Mouse (Mus musculus) lung, postnatal 0 days (tissue): ENCODE measurements around the gene Odf3l1. TPM values are rescaled to one million over a fixed set of nuclear protein-coding genes. Genes with fewer than 3 reads are reported as not detected.

ENCODE experiments used
- ATAC-seq: fragments of 200-750 bp; cut with Nextera tagmentation; 2 replicates; pipeline ENCODE4 v1.8.0; 2017; ENCODE audit warnings: moderate library complexity
- DNase-seq: peaks from one replicate; pipeline ENCODE4 v3.0.0-alpha.2; 2016; ENCODE audit warnings: low spot score
- H3K27ac ChIP-seq: fragments of 300-500 bp; sonication (generic); 2 replicates; pipeline ENCODE4 v1.5.1; 2014; ENCODE audit warnings: antibody characterized with exemption, mild to moderate bottlenecking, low read length, mixed read lengths
- H3K27me3 ChIP-seq: fragments of 300-500 bp; sonication (generic); replicated peaks from 2 replicates; pipeline ENCODE4 v1.6.1; 2014; ENCODE audit warnings: low read length, mixed read lengths; ENCODE audit not compliant: insufficient read depth
- H3K36me3 ChIP-seq: fragments of 300-500 bp; sonication (generic); 2 replicates; pipeline ENCODE4 v1.6.1; 2014; ENCODE audit warnings: low read length, mixed read lengths; ENCODE audit not compliant: insufficient read depth
- H3K4me1 ChIP-seq: fragments of 300-500 bp; sonication (generic); 2 replicates; pipeline ENCODE4 v1.6.1; 2014; ENCODE audit warnings: antibody characterized with exemption, low read depth, low read length, mixed read lengths; ENCODE audit not compliant: insufficient read depth
- H3K4me2 ChIP-seq: fragments of 300-500 bp; sonication (generic); replicated peaks from 2 replicates; pipeline ENCODE4 v1.6.1; 2014; ENCODE audit warnings: low read depth, mild to moderate bottlenecking, low read length, moderate library complexity, mixed read lengths
- H3K4me3 ChIP-seq: fragments of 300-500 bp; sonication (generic); 2 replicates; pipeline ENCODE4 v1.5.1; 2014; ENCODE audit warnings: low read depth, low read length
- H3K9ac ChIP-seq: fragments of 300-500 bp; sonication (generic); replicated peaks from 2 replicates; pipeline ENCODE4 v1.6.1; 2014; ENCODE audit warnings: low read depth, mild to moderate bottlenecking
- H3K9me3 ChIP-seq: fragments of 300-500 bp; sonication (generic); 2 replicates; pipeline ENCODE4 v1.6.1; 2016; ENCODE audit warnings: low read length, mixed read lengths
- CTCF ChIP-seq: IDR thresholded peaks from 2 replicates; pipeline ENCODE4 v1.5.1; 2016; ENCODE audit warnings: antibody characterized with exemption, mild to moderate bottlenecking
- EP300 ChIP-seq: IDR thresholded peaks from 2 replicates; pipeline ENCODE4 v1.6.1; 2016; ENCODE audit warnings: antibody characterized with exemption, mild to moderate bottlenecking, control low read depth
- WGBS: fragments of 180-500 bp; shearing (Covaris S2); extraction: QIAGEN DNeasy Blood & Tissue Kit; methylation state at CpG from one replicate; pipeline ENCODE4 v1.1.7; 2014; 5-methylcytosine and 5-hydroxymethylcytosine counted together
- polyA plus RNA-seq: library from polyadenylated mRNA; unstranded; fragments of >200 nt; fragmentation: Nextera tagmentation; extraction: Ambion mirVana; gene quantifications from 2 replicates; pipeline ENCODE4 v1.2.1, GENCODE M21; 2015

Odf3l1 gene
- polyA plus RNA-seq, 1 experiment from 2014 or later: not detected

DNA sequence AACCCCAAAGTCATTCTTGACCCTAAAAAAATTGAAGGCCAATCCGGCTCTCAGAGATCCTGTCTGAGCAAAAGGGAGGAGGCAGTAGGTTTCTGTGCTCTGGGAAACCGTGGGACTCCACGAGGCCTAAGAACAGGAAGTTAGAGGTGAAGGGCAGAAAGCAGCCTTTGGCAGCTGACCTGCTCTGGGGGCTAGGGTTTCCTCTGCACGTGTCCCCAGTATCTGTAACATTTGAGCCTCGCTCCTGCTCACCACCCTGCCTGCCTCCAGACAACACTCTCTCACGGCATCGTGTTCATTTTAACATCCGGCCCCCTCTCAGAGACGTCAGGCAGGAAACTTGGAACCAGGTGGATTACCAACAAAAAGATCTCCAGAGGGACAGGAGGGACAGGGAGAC lies 36.1 kb upstream of the Odf3l1 start:
- WGBS: 17% methylated on average over 9 of the region's 9 CpGs
- no peak overlapping the region for H3K4me2 ChIP-seq
- ATAC-seq: peak; percentile 34; the same call in 1 of the 2 replicates
- no peak overlapping the region for H3K4me3 ChIP-seq
- no peaks in the 10 kb centered on the region for H3K4me1 ChIP-seq
- no peak for TF ChIP-seq EP300
- no peaks in the 10 kb centered on the region for H3K27me3 ChIP-seq
- no peaks in the 10 kb centered on the region for H3K36me3 ChIP-seq
- no peak overlapping the region for H3K9ac ChIP-seq
- no peak for DNase-seq
- no peaks in the 10 kb centered on the region for H3K9me3 ChIP-seq
- 0 out of 2 replicates have a peak overlapping the region, but pooled peaks have one; percentile 26 for H3K27ac ChIP-seq

DNA sequence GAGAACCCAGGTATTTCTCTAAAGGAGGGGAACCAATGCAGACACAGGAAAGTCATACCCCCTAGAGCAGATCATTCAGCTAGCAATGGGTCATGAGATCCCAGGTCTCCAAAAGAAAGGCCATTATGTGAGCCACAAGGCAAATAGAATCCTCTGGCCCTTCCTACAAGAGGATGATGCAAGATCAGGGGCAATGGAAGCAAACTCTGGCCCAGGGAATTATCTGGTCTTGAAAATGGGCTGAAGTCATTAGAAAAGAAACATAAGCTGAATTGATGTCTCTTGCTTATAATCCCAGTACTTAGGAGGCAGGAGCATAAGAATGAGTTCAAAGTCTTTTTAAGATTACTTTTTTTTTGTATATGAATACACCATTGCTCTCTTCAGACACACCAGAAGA lies 35.6 kb upstream of the Odf3l1 start:
- TF ChIP-seq CTCF: no peak
- TF ChIP-seq EP300: no peak
- Histone ChIP-seq H3K4me3 (no peak overlapping the region), H3K4me2 (no peak overlapping the region), H3K36me3 (no peaks in the 10 kb centered on the region), H3K4me1 (no peaks in the 10 kb centered on the region), H3K27ac (no peak overlapping the region), H3K9me3 (no peaks in the 10 kb centered on the region), H3K27me3 (no peaks in the 10 kb centered on the region), H3K9ac (no peak overlapping the region)
- DNase-seq (no peak), ATAC-seq (no peak)

DNA sequence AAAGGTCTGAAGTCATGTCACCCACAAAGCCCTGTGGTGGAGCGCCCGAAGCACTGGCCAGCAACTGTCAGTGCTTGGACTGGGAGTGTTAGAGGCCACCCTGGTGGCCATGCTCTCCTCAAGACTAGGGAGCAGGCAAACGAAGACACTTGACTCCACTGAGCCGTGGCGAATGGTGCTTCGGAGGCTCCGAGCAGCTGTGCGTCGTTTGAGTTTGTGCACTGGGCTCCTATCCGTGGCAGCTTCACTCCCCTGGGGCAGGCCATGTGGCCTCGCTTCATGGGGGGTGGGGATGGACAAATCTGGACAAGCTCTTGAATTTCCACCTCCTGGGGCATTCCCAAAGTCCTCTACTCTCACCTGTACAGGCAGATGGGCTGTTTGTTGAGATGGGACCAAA lies 34.9 kb upstream of the Odf3l1 start:
- ATAC-seq (no peak), DNase-seq (no peak)
- no peaks in the 10 kb centered on the region for H3K9me3 ChIP-seq
- 77% methylated on average over 11 of the region's 11 CpGs for WGBS
- H3K4me1 ChIP-seq: no peaks in the 10 kb centered on the region
- H3K4me3 ChIP-seq: no peak overlapping the region
- TF ChIP-seq CTCF: no peak
- TF ChIP-seq EP300: no peak
- no peak overlapping the region for H3K4me2 ChIP-seq
- H3K27me3 ChIP-seq: no peaks in the 10 kb centered on the region
- H3K36me3 ChIP-seq: no peaks in the 10 kb centered on the region
- no peak overlapping the region for H3K9ac ChIP-seq
- no peak overlapping the region for H3K27ac ChIP-seq

DNA sequence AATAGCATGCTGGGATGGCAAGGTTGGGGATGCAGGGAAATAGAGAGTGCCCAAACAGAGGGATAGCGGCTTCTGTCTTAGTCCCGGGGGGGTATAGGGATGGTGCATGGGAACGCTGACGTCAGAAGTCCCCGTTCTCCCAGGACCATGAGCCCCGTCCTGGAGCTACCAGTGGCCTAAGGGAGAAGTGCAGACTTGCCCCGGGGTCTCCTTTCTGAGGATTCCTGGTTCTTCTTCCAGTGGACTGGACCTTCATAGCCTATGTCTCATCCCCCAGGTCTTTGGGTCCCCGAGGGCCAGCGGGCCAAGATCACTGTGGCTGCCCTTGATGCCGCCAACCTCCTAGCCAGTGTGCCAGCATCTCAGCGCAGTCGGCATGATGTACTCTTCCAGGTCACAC lies 32.3 kb upstream of the Odf3l1 start:
- Histone ChIP-seq H3K36me3 (no peaks in the 10 kb centered on the region), H3K9ac (no peak overlapping the region), H3K27me3 (no peaks in the 10 kb centered on the region), H3K4me3 (no peak overlapping the region), H3K4me2 (no peak overlapping the region), H3K27ac (no peak overlapping the region), H3K9me3 (no peaks in the 10 kb centered on the region), H3K4me1 (no peaks in the 10 kb centered on the region)
- no peak for TF ChIP-seq EP300
- no peak for TF ChIP-seq CTCF
- ATAC-seq: no peak
- 90% methylated on average over 12 of the region's 12 CpGs for WGBS
- DNase-seq: no peak

DNA sequence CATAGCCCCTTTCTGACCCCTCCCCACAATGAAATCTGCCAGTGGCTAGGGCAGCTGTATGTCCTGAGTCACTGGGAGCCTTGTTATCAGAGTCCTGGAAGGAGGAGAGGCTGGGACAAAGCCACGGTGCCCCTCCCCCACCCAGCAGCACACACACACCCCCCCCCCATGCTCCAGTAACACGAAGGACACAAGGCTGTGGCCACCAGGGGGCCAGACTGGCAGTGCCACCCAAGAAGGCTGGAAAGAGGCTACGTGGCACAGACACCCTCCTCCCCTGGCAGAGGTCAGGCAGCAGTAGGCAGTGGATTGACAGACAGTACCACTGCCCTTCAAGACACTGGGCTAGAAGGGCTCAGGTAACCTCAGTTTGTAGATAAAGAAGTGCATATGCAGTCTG lies 29.5 kb upstream of the Odf3l1 start:
- TF ChIP-seq CTCF: peak; percentile 72
- no peak for TF ChIP-seq EP300
- Histone ChIP-seq H3K4me2 (no peak overlapping the region), H3K9me3 (no peaks in the 10 kb centered on the region), H3K27ac (no peak overlapping the region), H3K4me1 (no peaks in the 10 kb centered on the region), H3K4me3 (no peak overlapping the region), H3K9ac (no peak overlapping the region), H3K36me3 (no peaks in the 10 kb centered on the region), H3K27me3 (no peaks in the 10 kb centered on the region)
- DNase-seq (peak; percentile 78), ATAC-seq (peak; percentile 50)
- WGBS: 9% methylated on average over 3 of the region's 3 CpGs

DNA sequence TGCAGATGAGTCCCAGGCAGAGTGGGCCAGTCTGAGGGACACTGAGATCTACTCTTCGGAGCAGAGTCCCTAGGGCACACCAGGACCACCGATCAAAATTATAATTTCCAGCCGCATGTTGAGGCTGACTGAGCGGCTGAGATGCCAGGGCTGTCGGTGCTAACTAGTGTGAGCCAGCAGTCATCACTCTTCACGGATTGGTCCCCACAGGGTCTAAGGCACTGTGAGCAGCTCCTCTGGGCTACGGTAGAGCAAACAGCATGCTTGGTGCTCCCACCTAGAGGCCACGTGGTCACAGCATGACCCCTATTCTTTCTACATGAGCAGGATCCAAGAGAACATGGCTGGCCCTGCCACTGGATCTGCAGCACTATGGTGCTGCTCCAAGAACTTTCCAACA lies 28.8 kb upstream of the Odf3l1 start:
- Histone ChIP-seq H3K9ac (no peak overlapping the region), H3K4me3 (no peak overlapping the region)
- 75% methylated on average over 8 of the region's 8 CpGs for WGBS

DNA sequence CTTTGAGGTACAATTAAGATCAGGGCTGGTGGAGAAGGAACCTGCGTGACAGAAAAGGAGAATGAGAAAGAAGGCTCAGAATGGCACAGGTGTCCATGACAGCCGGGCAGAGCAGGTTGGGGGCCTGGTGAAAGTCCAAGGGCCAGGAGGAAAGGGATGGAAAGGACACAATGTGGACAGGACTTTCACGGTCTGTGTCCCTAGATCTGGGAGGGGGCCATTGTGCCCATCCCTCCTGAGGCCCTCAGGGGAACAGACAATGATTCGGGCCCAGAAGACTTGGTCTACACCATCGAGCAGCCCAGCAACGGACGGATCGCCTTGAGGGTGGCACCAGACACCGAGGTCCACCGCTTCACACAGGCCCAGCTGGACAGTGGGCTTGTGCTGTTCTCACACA lies 27.6 kb upstream of the Odf3l1 start:
- Histone ChIP-seq H3K4me2 (no peak overlapping the region), H3K9me3 (no peaks in the 10 kb centered on the region), H3K9ac (no peak overlapping the region), H3K27me3 (no peaks in the 10 kb centered on the region), H3K4me3 (no peak overlapping the region), H3K27ac (no peak overlapping the region), H3K4me1 (no peaks in the 10 kb centered on the region), H3K36me3 (no peaks in the 10 kb centered on the region)
- ATAC-seq (no peak), DNase-seq (no peak)
- TF ChIP-seq EP300 (no peak), CTCF (no peak)
- 90% methylated on average over 10 of the region's 10 CpGs for WGBS

More for the DNA sequence above, 28.8 kb upstream of the Odf3l1 start:
- Histone ChIP-seq H3K27ac (no peak overlapping the region), H3K4me1 (no peaks in the 10 kb centered on the region), H3K9me3 (no peaks in the 10 kb centered on the region), H3K36me3 (no peaks in the 10 kb centered on the region), H3K27me3 (no peaks in the 10 kb centered on the region), H3K4me2 (no peak overlapping the region)
- TF ChIP-seq EP300 (no peak), CTCF (no peak)
- no peak for DNase-seq
- ATAC-seq: no peak
